Mouse (Mus musculus) 3T3-L1 (cell line): ENCODE data around the gene Amn.

Experiments used
- DNase-seq: peaks from one replicate; pipeline ENCODE4 v3.0.0-alpha.2; 2015; ENCODE audit warnings: low read depth, low spot score

Amn gene

DNA sequence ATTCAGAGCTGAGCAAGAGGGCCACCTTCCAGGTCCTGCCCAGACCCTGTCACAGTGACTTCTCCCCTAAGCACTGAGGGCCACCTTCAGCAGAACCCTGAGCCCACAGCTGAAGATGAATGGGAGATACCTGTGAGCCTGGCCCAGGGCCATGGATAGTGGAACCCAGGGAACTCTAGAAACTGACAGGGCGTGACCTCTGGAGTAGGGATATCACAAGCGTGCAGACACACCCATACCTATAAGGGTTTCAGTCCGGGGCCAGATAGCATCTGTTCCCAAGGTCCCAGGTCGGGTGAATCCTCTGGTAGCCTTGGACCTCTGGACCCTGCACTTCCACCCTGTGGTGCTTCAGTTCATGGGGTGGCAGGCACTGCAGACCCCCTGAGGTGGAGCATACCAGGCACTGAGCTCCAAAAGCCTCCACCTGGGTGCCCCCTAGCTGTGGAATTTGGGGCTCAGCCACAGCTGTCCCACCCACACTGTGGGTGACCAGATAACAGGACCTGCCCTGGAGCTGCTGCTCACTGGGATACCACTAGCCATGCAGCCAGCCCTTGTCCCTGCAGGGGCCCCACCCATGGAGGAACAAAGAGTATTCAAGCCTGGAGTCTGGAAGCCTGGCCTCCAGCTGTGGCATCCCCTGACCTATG lies 3.1 kb upstream of the Amn start:
- DNase-seq, result no peak

- DNase-seq, result no peak
Observed at GRCm38 (mm10) chr12:111271406-111271805, 511 bp downstream of the Amn start.

DNA sequence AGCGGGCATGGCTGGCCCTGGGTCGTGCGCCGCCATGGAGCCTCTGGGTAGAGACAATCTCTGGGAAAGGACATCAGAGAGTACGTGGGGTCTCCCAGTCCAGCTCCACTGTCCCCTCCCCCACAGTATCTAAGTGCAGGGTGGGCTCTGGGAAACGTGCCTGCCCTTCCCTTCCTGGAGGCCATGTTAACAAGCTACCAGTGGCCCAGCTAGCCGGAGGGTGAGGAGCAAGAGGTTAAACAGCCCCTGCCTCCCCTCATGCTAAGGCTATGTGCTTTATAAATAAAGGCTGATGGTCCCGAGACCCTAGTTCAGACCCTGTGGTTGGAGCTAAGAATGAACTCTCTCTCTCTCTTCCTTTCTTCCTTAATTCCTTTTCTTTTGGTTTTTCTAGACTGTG lies 1.1 kb downstream of the Amn start:
- no peak for DNase-seq

DNA sequence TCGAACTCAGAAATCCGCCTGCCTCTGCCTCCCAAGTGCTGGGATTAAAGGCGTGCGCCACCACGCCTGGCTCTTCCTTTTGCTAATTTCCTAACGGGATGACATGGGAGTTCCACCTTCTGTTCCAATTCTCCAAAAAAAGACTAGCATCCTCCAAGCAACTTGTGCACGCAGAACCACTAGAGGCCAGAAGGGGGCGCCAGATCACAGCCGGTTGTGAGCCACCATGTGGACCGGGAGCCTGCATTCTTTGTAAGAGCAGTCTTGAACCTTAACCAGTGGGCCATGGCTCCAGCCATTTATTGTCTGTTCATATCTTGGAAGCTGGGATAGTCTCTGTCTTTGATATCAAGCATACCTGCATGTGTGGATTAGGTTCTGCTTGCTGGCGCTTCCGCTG lies 1.5 kb downstream of the Amn start:
- peak; percentile 79 for DNase-seq

DNA sequence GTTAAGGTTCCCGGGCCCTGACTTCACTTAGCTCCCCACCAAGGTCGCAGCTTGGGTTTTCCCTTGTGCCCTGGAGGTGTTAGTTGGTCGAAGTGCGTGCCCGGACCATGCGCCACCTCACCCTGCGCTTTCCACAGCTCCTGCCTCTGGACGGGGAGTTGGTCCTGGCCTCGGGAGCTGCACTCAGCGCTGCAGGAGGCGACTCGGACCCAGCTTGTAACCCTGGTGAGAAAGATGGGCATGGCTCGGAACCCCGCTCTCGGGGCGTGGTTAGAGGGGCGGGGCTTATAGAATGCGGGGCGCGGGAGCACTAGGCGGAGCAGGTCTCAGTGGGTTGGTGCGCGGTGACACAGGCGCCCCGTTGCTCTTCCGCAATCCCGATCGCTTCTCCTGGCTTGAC lies 3.1 kb downstream of the Amn start:
- DNase-seq, result no peak

- no peak for DNase-seq
Observed at GRCm38 (mm10) chr12:111274447-111275149, 3.7 kb downstream of the Amn start.

- no peak for DNase-seq
Observed at GRCm38 (mm10) chr12:111275150-111275841, 4.4 kb downstream of the Amn start.

DNA sequence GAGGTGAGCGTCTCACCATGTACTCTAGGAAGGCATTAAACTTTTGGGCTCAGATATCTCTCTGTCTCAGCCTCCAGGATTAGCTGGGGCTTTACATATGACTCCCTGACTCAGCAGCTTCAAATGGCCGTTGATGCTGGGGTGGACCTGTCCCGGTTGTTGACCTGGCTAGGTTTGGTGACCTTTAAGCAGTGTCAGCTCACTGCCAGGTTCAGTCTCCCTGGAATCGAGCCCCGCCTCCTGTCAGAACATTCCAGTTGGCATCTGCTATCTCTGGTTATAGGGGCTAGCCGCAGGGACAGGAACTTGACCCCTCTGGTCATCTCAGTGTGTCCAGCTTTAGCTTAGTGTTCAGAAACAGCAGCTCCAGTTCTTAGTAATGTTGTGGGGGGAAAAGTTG lies 5.5 kb downstream of the Amn start:
- DNase-seq, result no peak

DNA sequence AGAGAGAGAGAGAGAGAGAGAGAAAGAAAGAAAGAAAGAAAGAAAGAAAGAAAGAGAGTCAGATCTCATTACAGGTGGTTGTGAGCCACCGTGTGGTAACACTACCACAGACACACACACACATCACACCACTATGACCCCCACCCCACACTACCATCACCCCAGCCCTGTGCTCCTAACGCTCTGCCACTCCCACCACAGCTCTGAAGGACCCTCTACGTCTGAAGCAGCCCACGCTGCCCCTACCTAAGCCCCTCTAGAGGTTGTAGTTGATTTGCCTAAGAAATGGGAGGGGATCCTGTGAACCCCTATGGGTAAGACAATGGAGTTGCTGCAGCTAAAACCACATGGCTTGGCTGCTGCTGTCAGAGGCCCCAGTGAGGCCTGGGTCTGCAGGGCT lies 12.7 kb downstream of the Amn start:
- no peak for DNase-seq

DNA sequence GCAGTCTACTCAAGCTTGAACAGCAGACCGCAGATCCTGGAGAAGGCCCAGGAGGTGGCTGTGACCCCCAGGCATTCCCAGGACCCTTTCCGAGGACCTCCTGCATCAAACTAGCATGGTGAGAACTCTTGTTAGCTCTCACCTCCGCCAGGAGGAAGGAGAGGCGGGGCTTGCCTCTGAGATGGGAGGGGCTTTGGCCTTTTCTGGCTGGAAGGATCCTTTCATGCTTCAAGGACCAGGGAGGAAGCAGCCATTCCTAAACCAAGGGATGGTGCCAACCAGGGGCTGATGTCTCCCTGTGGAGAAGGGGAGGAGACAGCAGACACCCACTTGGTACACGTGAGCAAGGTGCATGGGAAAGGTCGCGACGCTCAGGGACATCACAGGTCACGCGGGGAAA lies 13.6 kb downstream of the Amn start:
- no peak for DNase-seq

DNA sequence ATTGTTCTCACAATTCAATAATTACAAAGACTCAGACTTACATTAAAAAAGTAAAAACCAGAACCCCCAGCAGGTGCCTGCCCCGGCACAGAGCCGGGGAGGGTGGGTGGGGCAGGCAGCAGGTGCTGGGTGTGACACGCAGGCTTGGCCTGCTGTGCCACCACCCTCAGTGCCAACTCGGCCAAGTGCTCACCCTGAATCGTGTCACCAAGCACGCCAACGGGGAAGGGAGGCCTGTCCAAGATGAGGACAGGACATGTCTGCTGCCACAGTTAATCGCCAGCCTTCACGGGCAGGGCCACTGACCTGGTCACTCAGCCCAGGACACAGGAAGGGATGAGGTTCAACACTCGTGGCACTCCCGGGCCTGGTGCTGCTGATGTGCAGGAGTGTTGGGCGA lies 22.1 kb downstream of the Amn start:
- no peak for DNase-seq

GRCm38 (mm10) chr12:111301322-111302017 lies 30.6 kb downstream of the Amn start:
- no peak for DNase-seq

DNA sequence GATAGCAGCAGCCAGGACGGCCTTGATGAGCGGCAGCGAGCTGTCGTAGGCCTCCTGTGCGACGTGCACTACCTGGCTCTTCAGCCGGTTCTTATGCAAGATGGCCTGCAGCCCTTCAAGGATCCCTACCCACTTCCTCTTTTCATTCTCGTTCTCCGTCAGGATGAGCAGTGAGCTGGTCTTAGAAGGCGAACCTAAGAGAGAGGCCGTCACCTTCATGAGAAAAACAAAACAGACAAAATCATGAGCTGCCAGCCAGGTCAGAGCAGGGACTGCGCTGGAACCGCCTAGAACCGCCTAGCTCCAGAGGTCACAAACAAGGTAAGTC lies 31.1 kb downstream of the Amn start:
- DNase-seq, result no peak

DNA sequence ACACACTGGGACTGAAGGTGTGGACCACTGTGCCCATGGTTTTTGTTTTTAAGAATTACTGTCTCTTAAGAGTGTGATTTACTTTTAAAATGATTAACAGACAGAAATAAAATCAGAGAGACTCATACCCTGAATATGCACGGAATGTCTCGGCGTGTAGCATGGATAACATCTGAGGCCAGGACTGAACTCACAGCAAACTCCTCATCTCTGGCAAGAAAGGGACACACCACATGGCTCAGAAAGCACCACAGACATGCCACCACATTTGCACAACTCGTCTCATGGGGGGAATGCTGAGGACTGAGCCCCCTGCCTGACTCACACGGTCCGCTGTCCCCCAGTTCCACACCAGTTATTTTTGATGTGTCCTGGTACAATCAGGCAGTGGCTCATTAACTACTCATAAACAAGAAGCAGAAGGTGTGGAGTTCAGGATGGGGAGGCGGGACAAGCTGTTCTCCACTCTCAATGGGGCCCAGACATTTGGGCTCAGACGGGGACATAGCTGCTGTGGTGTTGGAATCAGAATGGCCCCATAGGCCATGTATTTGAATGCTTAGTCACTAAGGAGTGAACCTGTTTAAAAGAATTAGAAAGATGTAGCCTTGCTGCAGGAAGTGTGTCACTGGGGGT lies 32.9 kb downstream of the Amn start:
- peak; percentile 39 for DNase-seq

DNA sequence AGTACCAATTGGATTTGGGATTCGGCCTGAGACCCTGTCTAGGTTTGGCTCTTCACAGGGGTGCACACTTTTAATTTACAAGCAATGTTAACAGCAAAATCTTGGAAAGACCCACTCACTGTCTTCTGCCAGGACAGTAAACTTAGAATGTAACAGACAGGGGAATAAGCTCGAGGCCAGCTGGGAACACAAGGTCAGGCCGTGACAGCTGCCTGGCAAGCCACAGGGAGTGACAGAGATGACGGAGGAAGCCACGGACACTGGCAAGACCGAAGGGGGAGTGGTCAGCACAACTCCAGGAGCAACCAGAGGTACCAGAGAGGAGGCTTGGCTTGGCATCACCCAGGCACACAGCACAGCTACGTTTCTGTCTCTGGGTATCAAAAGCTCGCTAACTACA lies 35.9 kb downstream of the Amn start:
- no peak for DNase-seq

DNA sequence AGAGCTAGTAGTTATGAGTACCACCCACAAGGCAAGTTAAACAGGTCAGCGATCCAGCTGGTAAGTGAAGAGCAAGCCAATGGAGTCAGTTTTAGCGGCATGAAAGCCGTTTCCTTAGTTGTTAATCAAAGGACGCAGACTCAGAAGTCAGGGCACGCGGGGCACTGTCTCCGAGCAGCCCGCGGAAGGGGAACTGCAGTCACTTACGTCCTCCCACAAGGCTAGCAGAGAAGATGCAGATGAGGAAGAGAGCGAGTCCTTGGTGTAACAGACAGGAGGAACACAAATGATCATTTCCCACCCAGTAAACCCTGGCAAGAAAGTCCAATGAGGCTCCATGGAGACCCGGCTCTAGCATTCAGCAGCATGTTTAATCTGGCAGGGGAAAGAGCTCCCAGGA lies 38.4 kb downstream of the Amn start:
- no peak for DNase-seq

DNA sequence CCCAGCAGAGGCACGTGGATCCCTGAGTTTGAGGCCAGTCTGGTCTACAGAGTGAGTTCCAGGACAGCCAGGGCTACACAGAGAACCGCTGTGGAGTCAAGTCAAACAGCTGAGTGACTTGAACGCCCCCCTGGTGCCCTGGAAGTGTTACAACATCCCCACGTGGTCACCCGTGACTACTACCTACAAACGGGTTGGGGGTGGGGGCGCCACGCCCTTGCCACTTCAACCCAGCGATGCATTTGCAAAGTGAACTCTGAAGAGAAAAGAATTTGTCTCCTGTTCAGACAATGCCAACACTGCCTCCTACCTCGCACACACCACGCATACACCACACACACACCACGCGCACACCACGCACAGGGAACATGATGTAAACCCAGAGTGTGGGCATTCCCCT lies 39.0 kb downstream of the Amn start:
- no peak for DNase-seq

DNA sequence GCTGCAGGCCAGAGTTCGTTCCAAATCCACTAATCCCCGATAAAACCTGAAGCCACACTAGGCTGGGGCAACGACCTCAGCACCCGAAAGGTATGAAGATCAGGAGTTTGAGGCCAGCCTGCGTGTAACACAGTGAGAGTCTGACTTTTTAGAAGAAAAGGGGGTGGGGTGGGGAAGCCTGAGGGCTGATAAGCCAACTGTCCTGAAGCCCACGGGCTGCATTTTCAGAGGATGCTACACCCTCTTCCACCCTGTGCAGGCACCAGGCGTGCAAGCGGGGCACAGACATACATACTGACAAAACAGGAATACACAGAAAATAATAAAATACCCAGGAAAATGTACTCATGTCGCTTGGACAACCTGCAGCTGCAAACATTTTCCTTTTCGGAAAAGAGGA lies 40.9 kb downstream of the Amn start:
- no peak for DNase-seq

GRCm38 (mm10) chr12:111314273-111314672 lies 43.4 kb downstream of the Amn start:
- DNase-seq, result no peak

- no peak for DNase-seq
Observed at GRCm38 (mm10) chr12:111317694-111318093, 46.8 kb downstream of the Amn start.

- DNase-seq, result no peak
Observed at GRCm38 (mm10) chr12:111320549-111320948, 49.7 kb downstream of the Amn start.

DNA sequence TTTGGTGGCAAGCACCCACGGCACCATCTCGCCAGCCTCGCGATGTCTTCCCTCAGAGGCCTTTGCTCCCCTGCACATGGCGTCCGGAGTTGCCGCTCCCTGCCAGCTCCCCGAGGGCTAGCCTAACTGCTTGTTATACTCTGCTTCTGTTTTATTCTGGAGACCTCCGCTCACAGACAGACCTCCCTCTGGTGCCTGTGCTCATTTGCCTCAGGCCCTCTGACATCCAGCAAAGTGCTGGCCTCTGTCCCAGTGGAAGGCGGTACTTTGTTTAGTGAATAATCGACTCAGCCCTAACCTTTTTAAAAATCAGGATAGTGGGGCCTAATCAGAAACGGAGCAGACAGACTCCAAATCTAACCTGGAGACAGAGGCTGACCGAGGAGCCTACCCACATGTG lies 50.9 kb downstream of the Amn start:
- DNase-seq, result no peak
